Mouse (Mus musculus): ENCODE measurements at regions not wholly inside any gene's neighbourhood (a gene's known extent, or its start where the extent isn't known, plus 50 kb on each side); places are given as distances from the start of the nearest gene placed in this dataset.
"Not testable (repeated sequence)": the region's sequence is repeated elsewhere in the genome, so short reads cannot be mapped to it uniquely, and the experiment has no call there.

GRCm38 (mm10) chr6:31133896-31134735, 175.2 kb upstream of the Klf14 start:
- no peak for DNase-seq

DNA sequence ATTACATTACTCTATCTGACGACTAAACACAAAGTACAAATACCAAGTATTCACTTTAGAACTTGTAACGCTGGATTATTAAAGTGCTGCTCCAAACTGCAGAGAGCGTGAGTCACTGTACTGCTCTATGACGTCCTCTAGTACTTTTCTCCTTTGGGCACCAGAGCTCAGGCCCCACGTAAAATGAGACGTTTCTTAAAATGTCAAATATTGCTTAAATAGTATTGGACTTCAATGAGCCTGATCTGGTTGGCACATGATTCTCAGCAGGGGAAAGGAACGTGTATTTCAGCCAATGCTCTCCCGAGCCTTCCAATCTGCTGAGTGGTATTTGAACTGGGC, 175.8 kb upstream of the Klf14 start:
- no peak for DNase-seq

DNA sequence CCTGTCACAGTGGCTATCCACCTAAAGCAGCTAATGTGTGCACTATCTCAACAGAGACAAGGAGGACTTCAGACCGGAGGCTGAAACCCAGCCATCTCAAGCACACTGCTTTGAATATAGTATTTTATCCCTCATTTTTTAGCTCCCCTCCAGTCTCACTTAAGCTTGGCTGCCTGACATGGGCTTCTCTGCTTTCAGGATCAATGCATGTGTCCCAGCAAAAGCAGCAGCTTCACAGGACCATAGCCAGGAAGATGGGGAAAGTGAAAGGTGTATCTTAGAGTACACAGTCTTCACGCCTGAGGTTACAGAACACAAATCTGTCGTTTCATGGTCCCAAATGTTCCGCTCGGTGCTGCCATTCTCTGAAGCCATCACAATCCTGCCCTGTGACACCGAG, 176.7 kb upstream of the Klf14 start:
- no peak for DNase-seq

DNA sequence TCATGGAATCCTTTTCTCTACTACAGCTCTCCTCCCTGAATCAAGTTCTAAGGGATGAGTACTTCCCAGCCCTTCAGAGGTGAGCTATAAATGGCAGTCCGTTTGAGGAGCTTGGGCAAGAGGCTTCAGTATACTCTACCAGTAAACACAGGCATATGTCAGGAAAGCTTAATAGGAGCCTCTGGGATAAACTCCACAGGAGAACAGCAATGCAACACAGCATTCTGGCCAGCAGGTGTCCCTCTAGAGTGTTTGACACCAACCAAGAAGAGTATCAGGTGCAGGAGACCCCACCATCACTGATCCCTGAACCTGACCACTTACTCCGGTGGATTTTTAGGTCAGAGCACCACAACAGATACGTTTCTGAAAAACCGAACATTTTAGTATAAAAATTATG, 178.0 kb upstream of the Klf14 start:
- DNase-seq, result no peak

GRCm38 (mm10) chr6:31137351-31137750, 178.5 kb upstream of the Klf14 start:
- DNase-seq, result no peak

DNA sequence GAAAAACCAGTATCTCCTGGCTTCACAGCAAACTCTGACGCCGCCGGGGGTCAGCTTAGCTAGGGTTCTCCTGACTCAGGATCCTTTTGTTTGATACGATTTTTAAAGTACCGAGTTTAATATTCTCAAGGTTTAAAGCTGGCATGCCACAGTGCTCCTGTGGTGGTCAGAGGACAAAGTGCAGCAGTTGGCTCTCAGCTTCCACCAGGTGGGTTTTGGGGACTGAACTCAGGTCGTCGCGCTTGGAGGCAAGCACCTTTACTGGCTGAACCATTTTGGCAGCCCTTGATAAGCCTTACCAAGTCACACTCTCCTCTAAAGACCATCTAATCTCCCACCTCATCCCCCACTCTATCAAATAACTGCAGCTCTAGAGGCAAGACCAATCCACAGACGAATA, 181.1 kb upstream of the Klf14 start:
- no peak for DNase-seq

DNA sequence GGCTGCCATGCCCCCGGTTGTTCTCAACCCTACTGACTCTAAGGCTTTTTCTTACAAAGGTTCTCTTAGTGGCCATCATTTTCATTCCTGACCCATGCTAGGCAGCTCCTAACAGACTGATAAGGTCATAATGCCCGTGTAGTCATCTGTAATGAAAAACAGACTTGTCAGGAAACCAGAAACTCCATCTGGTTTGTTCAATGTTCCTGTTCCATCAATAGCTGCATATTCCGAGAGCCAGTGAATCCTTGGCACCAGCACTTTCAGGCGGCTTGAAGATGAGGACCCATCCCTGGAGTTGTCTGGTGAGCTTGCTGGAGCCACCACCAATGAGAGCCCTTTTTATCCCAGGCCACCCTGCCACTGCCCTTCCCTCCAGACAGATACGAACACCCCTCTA, 181.7 kb upstream of the Klf14 start:
- no peak for DNase-seq

DNA sequence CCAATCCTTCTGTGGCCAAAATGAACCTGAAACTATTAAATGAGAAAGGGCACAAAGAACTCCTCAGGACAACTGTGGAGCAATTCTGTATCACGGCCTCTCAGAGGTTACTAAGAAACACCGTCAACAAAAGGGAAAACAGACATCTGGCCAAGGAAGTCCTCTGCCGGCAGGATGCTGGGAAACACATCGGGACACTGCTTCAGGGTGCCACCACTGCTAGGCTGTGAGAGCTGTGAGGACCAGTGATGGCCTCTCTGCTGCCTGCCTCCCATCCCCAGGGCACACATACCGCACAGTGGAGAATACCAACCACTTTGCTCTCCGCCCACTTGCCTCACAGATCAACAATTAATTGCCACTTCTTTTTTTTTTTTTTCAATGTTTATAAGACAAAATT, 182.6 kb upstream of the Klf14 start:
- DNase-seq, result no peak

- DNase-seq, result not testable (repeated sequence)
Observed at GRCm38 (mm10) chr6:31142479-31143007, 183.7 kb upstream of the Klf14 start.

- DNase-seq, result no peak
Observed at GRCm38 (mm10) chr6:31145687-31146086, 186.8 kb upstream of the Klf14 start.

DNA sequence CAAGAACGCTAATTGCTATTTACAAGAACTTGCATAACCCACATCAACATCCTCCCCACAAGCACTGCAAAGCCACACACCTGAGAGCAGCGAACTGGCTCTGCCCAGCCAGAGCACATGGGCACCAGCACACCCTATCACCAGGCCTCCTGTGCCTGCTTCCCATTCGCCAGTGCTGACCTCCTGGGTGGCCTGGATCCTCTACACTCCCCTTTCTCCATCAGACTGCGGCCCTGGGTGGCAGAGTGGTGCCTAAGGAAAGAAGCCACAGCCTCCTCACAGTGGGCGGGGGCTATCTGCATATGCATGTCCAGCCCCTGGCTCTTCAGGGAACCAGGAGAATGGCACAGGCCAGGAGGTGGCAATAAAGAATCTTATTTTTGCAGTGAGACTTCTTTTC, 187.9 kb upstream of the Klf14 start:
- DNase-seq, result no peak

DNA sequence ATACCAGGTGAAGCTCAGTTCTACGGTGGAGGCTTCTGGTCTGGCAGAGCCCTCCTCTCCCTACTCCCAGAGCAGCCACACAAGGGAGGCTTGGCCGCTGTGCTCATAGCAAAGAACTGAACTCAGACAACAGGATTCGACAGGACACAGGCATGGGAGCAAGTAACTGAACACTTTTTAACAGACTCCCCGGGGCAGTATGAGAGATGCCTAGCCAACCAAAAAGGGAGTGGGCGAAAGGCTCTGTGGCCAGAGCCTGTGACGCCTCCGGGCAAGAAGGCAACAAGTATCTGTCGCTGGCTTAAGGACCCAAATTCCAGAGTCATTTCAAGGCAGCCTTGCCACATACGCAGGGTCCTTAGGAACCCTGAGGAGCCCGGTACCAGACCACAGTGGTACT, 188.8 kb upstream of the Klf14 start:
- DNase-seq, result no peak

GRCm38 (mm10) chr6:31148311-31148856, 189.5 kb upstream of the Klf14 start:
- DNase-seq, result no peak

GRCm38 (mm10) chr6:31149164-31149563, 190.3 kb upstream of the Klf14 start:
- DNase-seq, result no peak

DNA sequence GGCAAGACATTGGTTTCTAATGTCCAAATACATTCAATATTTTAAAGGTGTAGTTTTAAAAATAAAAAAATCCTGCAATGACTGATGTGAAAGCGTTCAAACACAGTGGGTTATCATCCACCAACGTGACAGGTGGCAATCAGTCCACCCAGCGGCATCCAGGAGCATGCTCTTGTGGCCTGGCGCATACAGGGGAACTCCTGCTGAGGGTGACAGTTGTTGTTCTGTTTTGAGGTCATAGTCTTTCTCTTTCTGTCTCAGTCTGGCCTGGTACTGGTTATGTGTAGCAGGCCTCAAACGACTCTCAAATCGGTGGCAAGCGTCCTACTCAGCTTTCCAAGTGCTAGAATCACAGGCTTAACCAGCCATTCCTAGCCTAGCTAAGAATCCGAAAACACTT, 191.5 kb upstream of the Klf14 start:
- DNase-seq, result no peak

- no peak for DNase-seq
Observed at GRCm38 (mm10) chr6:31155857-31156256, 197.0 kb upstream of the Klf14 start.

- DNase-seq, result no peak
Observed at GRCm38 (mm10) chr6:31156999-31157398, 198.1 kb upstream of the Klf14 start.

GRCm38 (mm10) chr6:31157429-31157828, 198.6 kb upstream of the Klf14 start:
- no peak for DNase-seq

DNA sequence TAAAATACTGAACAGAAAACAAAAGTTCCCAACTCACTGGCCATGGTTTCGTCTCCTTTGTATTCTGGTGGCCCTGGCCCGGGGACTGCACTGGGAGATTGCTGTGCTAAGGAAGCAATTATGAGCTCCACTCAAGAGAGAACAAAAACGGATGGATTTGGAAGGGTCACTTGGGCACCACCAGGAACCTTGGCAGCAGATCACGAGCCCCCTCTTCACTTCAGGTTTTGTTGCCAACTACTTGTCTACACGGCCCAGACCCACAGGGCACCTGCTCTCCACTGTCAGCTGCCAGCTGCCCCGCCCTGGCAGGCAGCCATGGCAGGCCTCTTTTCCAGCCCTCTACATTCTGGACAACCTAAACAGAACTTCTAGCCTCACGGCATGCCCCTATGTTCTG, 199.8 kb upstream of the Klf14 start:
- DNase-seq, result no peak

DNA sequence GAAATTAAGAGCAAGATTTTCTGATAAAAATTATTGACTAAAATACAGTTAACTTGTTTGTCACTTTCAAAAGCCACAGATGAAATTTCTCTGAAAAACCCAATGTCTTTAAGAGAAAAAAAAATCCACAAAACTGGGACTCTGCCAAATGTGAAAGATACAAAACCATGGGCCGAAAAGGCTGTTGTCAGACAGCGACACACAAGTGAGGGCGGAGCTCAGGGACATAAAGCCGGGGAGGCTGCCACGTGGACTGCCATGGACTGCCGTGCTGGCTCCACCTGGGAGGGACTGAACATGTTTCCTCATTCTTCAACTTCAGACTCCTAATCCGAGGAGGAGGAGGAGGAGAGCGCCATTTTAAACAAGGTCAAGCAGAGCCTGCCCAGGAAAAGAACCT, 200.4 kb upstream of the Klf14 start:
- DNase-seq, result no peak

GRCm38 (mm10) chr6:31159935-31160670, 201.2 kb upstream of the Klf14 start:
- DNase-seq, result no peak

GRCm38 (mm10) chr6:31161445-31162340, 202.8 kb upstream of the Klf14 start:
- no peak for DNase-seq

DNA sequence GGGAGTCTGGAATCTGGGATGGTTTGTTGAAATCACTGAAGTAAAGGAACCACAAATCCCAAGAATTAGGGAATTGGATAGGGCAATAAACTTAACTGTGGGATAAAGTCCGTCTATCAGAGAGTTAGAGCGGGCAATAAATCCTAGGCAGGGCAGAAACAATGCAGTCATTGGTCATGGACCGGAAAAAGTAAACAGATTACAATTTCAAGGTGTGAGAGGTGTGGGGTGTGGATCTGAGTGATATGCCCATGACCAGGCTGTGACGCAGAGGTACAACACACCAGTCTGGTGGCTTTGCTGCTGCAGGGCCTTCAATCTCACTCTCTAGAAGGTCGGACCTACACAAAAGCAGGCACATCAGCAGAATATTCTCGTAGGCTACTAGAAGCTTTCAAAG, 206.1 kb upstream of the Klf14 start:
- no peak for DNase-seq

Data from right cerebral cortex, postnatal 25 days (tissue).